Mouse (Mus musculus): ENCODE results near the gene Zyg11a.
"Not testable (repeated sequence)": the region's sequence is repeated elsewhere in the genome, so short reads cannot be mapped to it uniquely, and the experiment has no call there.

The Zyg11a gene

GRCm38 (mm10) chr4:108144880-108145279 lies 73.0 kb downstream of the Zyg11a start, which contains the start of gene Scp2:
Gene Scp2, minus strand, starts transcription at chr4:108144998.
- DNase-seq (ENCODE audit: low read depth) = no peak

GRCm38 (mm10) chr4:108143778-108144177 lies 74.1 kb downstream of the Zyg11a start:
- no peak for DNase-seq (ENCODE audit: low read depth)

GRCm38 (mm10) chr4:108143178-108143577 lies 74.7 kb downstream of the Zyg11a start:
- DNase-seq (ENCODE audit: low read depth) = not testable (repeated sequence)

GRCm38 (mm10) chr4:108136938-108137337 lies 80.9 kb downstream of the Zyg11a start:
- DNase-seq (ENCODE audit: low read depth) = no peak
